Mouse (Mus musculus) E14TG2a.4 (cell line): Measurements from ENCODE around the gene Grm4.

Source experiments
- CTCF ChIP-seq: conservative IDR thresholded peaks from 2 replicates; pipeline ENCODE4 v1.5.1; 2014; ENCODE audit warnings: low read length
- NANOG ChIP-seq: IDR thresholded peaks from 2 replicates; pipeline ENCODE4 v1.6.1; 2014; ENCODE audit warnings: borderline replicate concordance, low read length, mixed read lengths

- TF ChIP-seq CTCF = no peak
- no peak for TF ChIP-seq NANOG
Observed at GRCm38 (mm10) chr17:27508513-27508912, 12.7 kb downstream of the Grm4 start.
